Mouse (Mus musculus) cerebellum, adult 11-12 months (tissue): ENCODE measurements around the gene Psmd3.
A peak's percentile ranks its signal among the peaks of the same experiment; 100 is the strongest.
"Not testable (repeated sequence)": the region's sequence is repeated elsewhere in the genome, so short reads cannot be mapped to it uniquely, and the experiment has no call there.

Experiments
- DNase-seq: peaks from one replicate; pipeline ENCODE4 v3.0.0; 2022

Psmd3 gene

GRCm38 (mm10) chr11:98723098-98723497 is 40.7 kb downstream of the Psmd3 start:
- no peak for DNase-seq

- DNase-seq: no peak
Measured at GRCm38 (mm10) chr11:98725926-98726506, 43.7 kb downstream of the Psmd3 start.

- DNase-seq: peak; percentile 90
Measured at GRCm38 (mm10) chr11:98729119-98729588, 46.8 kb downstream of the Psmd3 start, which contains the start of gene Med24. TSS of gene Med24 (minus strand) at chr11:98729435.

- DNase-seq: no peak
Measured at GRCm38 (mm10) chr11:98730727-98731126, 48.4 kb downstream of the Psmd3 start.

GRCm38 (mm10) chr11:98731134-98731533 is 48.8 kb downstream of the Psmd3 start:
- DNase-seq: peak; percentile 65

- no peak for DNase-seq
Measured at GRCm38 (mm10) chr11:98734020-98734419, 51.7 kb downstream of the Psmd3 start.

GRCm38 (mm10) chr11:98735111-98735510 is 52.8 kb downstream of the Psmd3 start:
- no peak for DNase-seq

GRCm38 (mm10) chr11:98736176-98736575 is 53.8 kb downstream of the Psmd3 start:
- DNase-seq: no peak

- not testable (repeated sequence) for DNase-seq
Measured at GRCm38 (mm10) chr11:98737220-98737619, 54.9 kb downstream of the Psmd3 start.

- DNase-seq: peak; percentile 57
Measured at GRCm38 (mm10) chr11:98738428-98738911, 56.1 kb downstream of the Psmd3 start.

GRCm38 (mm10) chr11:98738925-98739324 is 56.6 kb downstream of the Psmd3 start:
- peak; percentile 40 for DNase-seq

- DNase-seq: peak; percentile 57
Measured at GRCm38 (mm10) chr11:98740026-98740392, 57.7 kb downstream of the Psmd3 start.

GRCm38 (mm10) chr11:98740393-98741050 is 58.2 kb downstream of the Psmd3 start, which contains the start of gene Thra:
TSS of gene Thra (plus strand) at chr11:98740638.
- DNase-seq: peak; percentile 79

- DNase-seq: no peak
Measured at GRCm38 (mm10) chr11:98741051-98741620, 58.8 kb downstream of the Psmd3 start.

- DNase-seq: peak; percentile 84
Measured at GRCm38 (mm10) chr11:98741622-98742396, 59.5 kb downstream of the Psmd3 start.

- peak; percentile 77 for DNase-seq
Measured at GRCm38 (mm10) chr11:98742397-98743291, 60.3 kb downstream of the Psmd3 start.

- DNase-seq: peak; percentile 73
Measured at GRCm38 (mm10) chr11:98743655-98744345, 61.4 kb downstream of the Psmd3 start.

GRCm38 (mm10) chr11:98744456-98745019 is 62.2 kb downstream of the Psmd3 start:
- DNase-seq: peak; percentile 62
